Mouse (Mus musculus) brain, adult 2 months (tissue): ENCODE results near the gene Ube2m.

Source experiments
- DNase-seq: peaks from one replicate; pipeline ENCODE4 v3.0.0; 2011; ENCODE audit warnings: low read depth, low spot score

Gene Ube2m

GRCm38 (mm10) chr7:13034148-13034977, 3.7 kb downstream of the Ube2m start, which contains the start of gene Chmp2a:
Chmp2a (minus strand) TSS chr7:13034807.
- DNase-seq = peak; percentile 99

- no peak for DNase-seq
Measured at GRCm38 (mm10) chr7:13033451-13034147, 4.5 kb downstream of the Ube2m start.

- no peak for DNase-seq
Measured at GRCm38 (mm10) chr7:13032541-13032940, 5.5 kb downstream of the Ube2m start.

DNA sequence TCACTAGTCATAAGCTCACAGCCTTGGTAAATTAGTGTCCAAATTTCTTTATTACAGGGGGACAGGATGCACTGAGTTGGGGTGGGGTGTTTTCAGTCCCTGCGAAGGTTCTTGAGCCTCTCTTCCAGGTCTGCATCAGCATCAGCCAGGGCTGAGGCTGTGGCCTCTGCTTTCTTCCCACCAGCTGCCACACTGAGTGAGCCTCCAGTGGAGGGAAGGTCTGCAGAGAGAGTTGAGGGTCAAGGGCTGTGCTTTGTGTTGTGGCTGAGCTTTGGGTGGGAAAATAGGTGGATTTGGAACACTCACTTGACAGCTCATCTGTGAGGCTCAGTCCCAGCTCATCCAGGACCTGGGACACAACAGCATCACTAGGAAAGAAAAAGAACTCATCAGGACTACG, 6.1 kb downstream of the Ube2m start:
- no peak for DNase-seq

GRCm38 (mm10) chr7:13031069-13031468, 7.0 kb downstream of the Ube2m start:
- DNase-seq = peak; percentile 56

- DNase-seq = no peak
Measured at GRCm38 (mm10) chr7:13028986-13029385, 9.1 kb downstream of the Ube2m start.

GRCm38 (mm10) chr7:13025511-13026112, 12.5 kb downstream of the Ube2m start:
- no peak for DNase-seq

GRCm38 (mm10) chr7:13024805-13025204, 13.3 kb downstream of the Ube2m start:
- DNase-seq = peak; percentile 79

DNA sequence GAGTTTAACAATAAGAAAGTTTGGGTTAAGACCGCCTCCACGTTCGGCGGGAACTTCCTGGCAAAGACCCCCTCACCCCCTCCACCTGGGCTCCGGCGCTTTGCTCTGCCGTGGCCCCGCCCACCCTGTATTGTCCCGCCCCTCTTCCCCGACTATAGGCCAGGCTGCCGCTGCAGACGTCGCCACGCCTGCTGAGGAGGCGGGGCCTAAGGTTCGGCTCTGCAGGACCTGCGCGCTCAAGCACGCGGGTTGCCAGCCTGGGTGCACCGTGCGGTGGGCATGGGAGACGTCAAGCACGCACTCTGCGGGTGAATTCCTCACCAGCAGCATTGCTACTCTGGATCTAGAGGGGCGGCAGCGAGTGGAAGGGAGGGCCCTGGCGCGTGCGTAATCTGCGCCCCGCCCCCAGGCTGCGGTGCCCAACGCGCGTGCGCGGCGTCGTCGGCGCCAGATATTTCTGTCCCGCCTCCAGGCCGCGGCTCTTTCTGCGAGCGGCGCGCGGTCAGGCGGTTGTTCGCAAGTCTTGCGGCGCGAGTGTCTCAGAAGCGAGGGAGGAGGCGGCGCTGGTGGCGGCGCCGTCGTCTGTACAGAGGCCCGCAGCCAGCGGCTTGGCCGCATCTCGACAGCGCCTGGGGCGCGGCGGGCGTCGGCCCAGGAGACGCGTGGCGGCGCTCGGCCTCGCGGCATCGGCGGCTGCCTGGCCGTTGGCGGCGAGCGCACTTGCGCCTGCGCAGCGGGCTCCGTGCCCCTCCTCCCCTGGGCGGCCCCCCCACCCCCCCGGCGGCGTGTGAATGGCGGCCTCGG, 13.9 kb downstream of the Ube2m start:
- peak; percentile 97 for DNase-seq

DNA sequence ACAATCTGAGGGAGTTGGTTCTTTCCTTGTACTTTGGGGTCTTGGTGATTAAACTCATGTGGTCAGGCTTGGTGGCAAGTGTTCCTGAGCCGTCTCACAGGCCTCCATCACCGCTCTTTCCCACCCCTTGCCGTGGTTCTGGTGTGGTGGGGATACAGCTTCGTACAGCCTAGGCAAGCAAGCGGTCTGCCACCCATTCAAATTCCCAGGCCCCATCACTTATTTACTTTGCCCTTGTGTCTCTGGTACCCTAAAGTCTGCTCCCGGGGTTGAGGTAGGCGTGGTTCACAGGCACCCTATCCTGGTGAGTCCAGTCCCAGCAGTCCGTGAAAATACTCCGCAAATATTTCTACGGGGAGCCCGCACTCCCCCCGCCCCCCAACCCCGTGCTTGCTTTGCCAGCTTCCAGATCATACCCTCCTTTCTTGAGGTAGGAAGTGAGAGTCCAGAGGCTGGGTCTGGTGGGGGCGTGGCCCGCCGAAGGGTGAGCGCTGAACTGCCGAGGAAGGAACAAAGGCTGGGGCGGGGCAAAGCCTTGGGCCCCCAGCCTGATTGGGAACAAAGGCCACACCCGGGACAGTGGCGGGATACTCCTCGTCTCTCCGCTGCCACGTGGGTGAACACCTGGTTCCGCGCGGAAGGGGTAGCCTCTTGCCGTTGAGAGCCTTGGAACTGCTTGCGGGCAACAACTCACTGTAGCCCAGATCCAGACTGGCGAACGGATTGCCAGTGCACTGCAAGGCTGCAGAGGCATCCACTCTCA, 15.1 kb downstream of the Ube2m start:
- DNase-seq = peak; percentile 47

GRCm38 (mm10) chr7:13015217-13015616, 22.9 kb downstream of the Ube2m start:
- DNase-seq = no peak

- DNase-seq = no peak
Measured at GRCm38 (mm10) chr7:13014275-13014839, 23.7 kb downstream of the Ube2m start.

GRCm38 (mm10) chr7:13013671-13014070, 24.4 kb downstream of the Ube2m start:
- DNase-seq = no peak

DNA sequence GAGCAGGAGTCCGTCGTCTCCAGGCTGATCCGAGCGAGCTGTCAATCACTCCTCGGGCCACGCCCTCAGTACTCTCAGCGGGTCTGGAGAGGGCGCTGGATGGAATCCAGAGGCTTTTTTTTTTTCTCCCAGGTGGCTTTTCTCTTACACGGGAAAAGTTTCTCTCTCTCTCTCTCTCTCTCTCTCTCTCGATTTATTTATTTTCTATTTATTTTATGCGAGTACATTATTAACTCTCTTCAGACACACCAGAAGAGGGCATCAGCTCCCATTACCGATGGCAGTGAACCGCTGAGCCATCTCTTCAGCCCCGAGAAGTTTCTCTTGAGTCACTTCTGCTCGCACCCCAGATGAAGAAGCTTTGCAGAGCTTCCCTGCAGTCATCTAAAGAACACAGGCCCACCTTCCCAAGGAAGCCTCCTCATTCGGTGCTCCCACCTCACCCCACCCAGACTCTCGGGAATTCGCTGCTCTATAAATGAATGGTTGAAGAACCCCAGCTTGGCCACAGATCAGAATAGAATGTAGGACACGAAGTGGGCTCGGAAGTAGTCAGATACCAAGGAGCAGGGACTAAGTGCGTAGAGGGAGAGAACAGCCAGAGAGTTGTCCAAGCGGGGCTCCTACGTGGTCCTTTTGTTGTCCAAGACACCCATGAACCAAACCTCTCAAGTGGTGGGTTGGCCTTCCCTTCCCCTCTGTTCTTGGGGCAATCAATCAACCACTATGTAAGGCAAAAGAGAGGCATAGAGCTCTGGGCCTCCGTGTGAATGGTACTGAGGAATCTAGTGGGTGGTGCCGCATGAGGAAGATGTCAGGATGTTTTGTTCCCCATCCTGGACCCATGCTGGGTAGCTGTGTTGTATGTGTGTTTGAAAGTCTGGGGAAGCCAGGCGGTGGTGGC, 27.8 kb downstream of the Ube2m start, which contains the start of gene Zbtb45:
Zbtb45 (minus strand) TSS at position 30 of the 904 bp plus-strand sequence.
- no peak for DNase-seq

- peak; percentile 99 for DNase-seq
Measured at GRCm38 (mm10) chr7:13009143-13010004, 28.7 kb downstream of the Ube2m start.

DNA sequence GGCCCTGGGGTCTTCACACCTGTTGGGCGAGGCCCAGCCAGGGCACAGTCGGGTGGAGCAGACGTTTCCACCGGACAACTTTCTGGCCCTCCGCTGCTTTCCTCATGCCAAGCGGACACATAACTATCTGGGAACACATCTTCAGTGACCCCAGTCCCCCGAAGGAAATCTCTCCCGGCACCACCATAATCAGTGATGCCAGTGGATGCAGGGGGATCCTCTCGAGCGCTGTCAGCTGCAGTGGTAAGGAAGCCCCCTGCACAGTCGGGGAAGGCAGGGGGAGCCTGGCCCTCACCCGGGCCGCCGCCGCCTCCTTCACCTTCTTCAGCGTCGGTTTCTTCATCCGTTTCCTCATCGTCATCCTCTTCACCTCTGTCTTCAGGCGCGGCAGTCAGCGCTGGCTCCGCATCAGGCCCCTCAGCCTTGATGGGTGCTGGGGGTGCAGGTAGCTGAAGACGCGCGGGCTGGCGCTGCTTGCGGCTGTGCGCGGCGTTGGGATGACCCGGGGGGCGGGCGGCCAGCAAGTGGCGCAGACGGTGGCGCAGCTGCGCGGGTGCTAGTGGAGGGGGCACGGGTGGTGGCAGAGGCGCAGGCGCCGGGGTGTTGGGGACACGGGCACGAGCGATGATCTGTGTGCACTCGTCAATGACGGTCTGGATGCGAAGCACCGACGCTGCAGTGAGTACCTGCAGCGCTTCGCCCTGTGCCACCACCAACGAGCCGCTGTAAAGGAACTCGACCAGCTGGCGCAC, 30.6 kb downstream of the Ube2m start:
- DNase-seq = no peak

GRCm38 (mm10) chr7:13006531-13006930, 31.5 kb downstream of the Ube2m start:
- DNase-seq = no peak

GRCm38 (mm10) chr7:13006011-13006410, 32.1 kb downstream of the Ube2m start:
- peak; percentile 68 for DNase-seq
